Mouse (Mus musculus) heart, postnatal 0 days (tissue): Measurements from ENCODE around the gene Hmgcl.

ENCODE experiments used
- CTCF ChIP-seq: IDR thresholded peaks from 2 replicates; pipeline ENCODE4 v1.5.1; 2016; ENCODE audit warnings: antibody characterized with exemption, control low read depth, low read depth
- EP300 ChIP-seq: IDR thresholded peaks from 2 replicates; pipeline ENCODE4 v1.6.1; 2016; ENCODE audit warnings: antibody characterized with exemption, low read depth

DNA sequence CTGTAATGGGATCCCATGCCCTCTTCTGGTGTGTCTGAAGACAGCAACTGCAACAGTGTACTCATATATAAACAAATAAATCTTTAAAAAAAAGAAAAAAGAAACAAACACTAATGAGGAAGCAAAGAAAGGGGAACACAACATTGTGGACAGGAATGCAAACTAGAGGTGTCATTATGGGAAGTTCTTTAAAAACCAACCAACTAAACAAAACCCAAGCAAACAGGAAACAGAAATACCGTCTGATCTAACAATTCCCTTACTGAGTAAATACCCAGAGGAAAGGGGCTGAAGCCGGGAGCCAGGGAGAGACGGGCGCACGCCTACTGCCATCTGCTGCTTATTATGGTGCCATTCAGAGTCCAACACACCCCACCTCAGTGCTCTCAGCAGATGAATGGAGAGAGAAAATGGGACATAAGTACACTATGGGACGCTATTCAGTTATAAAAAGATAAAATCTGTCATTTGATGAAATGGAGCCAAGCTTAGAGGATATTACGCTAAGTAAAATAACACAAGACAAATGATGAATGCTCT lies 35.3 kb downstream of the Hmgcl start:
- TF ChIP-seq CTCF (no peak), EP300 (no peak)
